Mouse (Mus musculus) hindlimb bud, embryonic 11.5 days (tissue): ENCODE data around the gene Decr2.
"Not testable (repeated sequence)": the region's sequence is repeated elsewhere in the genome, so short reads cannot be mapped to it uniquely, and the experiment has no call there.

Experiments
- DNase-seq: peaks from one replicate; pipeline ENCODE4 v3.0.0-alpha.2; 2012; ENCODE audit warnings: low read depth, low spot score; ENCODE audit errors: extremely low spot score

Decr2 gene

DNA sequence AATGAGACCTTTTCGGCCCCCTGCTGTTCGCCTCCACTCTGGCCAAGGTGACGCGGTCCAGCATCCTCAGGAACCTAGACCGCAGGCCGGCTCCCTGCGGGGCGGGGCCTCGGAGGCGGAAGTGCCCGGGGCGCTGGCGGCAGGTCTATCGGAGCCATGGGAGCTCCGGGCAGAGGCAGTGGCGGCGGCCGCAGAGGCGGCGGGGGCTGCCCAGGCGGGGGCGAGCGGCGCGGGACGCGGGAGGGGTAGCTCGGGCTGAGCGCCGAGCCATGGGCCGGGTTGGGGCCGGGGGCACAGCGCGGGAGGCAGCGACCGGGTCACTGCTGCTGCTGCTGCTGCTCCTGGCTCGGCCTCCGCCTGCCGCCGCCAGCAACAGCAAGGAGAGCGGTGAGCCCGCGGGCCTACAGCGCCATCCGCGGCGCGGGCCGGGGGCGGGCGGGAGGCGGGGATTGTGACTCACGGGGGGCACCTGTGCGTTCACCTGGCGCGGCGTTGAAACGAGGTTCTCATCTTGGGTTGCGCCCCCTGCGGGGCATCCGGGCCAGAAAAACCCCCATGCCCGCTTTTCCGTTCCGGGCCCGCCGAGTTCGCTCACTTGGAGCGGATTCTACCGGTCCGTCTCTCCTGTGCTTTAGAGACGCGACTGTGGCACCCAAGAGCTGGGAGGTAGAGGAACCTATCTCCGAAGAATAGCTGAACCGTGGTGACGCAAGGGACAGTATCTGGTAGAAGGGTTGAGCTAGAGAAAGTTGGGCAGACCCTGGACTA is 23.2 kb upstream of the Decr2 start, which contains the start of gene Tmem8:
Tmem8 (plus strand) TSS at position 119 of the 768 bp plus-strand sequence.
- no peak for DNase-seq

GRCm38 (mm10) chr17:26112751-26113150 is 22.6 kb upstream of the Decr2 start:
- DNase-seq, result no peak

GRCm38 (mm10) chr17:26111722-26112121 is 21.6 kb upstream of the Decr2 start:
- no peak for DNase-seq

- DNase-seq, result no peak
Observed at GRCm38 (mm10) chr17:26111024-26111423, 20.9 kb upstream of the Decr2 start.

DNA sequence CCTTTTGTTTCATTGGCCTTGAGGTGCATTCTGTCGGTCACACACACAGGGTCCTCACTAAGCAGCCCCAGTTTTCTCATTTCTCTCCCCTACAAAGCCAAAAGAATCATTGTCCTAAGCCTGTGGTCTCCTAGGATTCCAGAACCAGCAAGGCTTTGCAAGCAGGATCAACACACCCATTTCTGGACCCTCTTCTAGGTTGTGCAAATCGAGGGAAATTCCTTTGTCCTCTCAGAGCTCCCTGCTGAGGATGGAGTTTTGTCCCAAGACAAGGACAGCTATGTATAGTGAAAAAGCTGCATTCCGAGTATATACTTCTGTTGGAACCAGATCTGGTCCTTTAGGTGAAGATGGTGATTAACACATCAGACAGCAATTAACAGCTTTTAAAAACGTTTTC is 20.0 kb upstream of the Decr2 start:
- DNase-seq, result no peak

DNA sequence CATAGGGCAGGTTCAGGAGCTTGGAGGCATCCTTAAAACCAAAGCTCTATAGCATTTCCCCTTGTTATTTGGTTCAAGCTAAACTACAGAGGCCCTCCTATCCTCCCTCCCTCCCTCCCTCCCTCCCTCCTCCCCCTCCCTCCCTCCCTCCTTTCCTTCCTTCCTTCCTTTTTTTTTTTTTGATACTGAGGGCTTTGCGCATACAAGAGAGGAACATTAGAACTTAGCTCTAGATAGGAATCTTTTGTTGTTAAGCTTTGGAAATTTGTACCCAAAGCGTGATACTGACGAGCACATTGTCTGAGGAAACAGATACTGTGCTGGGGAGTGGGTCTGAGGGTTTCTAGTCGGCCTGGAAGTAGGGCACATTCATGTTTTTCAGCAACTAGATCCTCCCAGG is 15.5 kb upstream of the Decr2 start:
- DNase-seq, result no peak

DNA sequence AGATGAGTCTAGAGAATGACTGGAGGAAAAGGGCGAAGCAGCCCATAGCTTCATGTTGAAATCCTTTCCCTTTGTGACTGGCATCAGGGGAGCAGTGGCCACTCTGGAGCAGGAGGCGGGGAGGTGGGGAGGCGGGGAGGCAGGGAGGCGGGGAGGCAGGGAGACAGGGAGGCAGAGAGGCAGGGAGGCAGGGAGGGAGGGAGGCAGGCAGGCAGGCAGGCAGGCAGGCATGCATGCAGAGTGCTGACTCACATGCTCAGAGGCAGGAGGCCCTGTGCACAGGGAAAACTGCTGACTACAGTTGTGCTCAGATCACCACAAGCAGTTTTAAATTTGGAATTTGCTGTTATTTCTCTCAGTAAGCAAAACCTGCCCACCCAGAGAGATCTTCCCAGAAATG is 11.3 kb upstream of the Decr2 start:
- DNase-seq, result no peak

- DNase-seq, result no peak
Observed at GRCm38 (mm10) chr17:26100166-26100565, 10.0 kb upstream of the Decr2 start.

GRCm38 (mm10) chr17:26099316-26099715 is 9.2 kb upstream of the Decr2 start:
- not testable (repeated sequence) for DNase-seq

- DNase-seq, result no peak
Observed at GRCm38 (mm10) chr17:26098461-26098860, 8.3 kb upstream of the Decr2 start.

DNA sequence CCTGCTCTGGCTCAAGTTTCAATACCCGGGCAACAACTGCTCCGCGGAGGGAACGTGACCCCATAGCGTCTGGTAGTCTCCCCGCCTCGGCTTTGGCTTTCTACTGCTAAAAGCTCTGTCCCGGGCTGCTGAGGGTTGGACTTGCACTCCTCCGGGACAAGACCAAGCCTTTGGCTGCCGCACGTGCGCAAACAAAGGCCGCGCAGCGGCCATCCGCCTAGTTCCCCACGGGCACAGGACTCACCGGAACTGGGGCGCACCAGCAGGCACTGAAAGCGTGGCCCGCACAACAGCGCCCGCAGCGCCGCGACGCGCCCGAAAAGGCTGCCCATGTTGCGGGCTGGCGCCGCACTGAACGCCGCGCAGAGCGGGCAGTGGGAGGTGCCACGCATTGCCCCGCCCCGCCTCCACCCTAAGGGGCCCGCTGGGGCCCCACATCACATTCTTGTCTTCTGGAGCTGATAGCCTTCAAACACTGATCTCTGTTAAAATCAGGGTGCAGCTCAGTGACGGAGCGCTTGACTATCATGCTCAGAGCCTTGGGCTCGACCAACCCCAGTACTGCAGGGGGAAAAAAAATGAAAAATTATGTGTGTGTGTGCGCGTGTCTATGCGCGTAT is 5.1 kb upstream of the Decr2 start, which contains the start of gene Nme4:
Nme4 (minus strand) TSS at position 482 of the 620 bp plus-strand sequence.
- no peak for DNase-seq

DNA sequence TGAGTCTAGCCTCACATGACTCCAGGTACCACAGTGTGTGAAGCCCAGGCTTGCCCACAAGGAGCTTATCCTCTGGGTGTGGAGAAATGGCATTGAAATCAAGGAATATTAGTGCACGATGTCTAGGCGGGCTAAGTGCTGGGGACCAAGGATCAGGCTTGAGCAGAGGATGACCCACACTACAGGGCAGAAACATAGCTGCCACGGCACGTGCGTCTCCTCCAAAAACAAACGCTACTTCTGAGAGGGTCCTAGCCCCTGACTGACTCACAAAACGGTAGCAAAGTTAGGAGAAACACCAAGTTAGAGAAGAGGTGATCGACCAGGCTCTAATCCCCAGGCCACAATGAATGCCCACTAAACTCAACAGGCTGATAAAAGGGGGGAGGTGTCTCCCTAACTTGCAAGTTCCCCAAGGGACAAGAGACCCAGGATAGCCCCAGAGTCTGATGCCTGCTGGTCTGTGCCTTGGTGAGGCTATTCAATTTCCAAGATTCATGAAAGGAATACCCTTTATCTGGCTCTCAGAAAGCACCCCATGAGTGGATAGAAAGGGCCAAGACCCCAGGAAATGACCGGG is 4.5 kb upstream of the Decr2 start:
- no peak for DNase-seq

DNA sequence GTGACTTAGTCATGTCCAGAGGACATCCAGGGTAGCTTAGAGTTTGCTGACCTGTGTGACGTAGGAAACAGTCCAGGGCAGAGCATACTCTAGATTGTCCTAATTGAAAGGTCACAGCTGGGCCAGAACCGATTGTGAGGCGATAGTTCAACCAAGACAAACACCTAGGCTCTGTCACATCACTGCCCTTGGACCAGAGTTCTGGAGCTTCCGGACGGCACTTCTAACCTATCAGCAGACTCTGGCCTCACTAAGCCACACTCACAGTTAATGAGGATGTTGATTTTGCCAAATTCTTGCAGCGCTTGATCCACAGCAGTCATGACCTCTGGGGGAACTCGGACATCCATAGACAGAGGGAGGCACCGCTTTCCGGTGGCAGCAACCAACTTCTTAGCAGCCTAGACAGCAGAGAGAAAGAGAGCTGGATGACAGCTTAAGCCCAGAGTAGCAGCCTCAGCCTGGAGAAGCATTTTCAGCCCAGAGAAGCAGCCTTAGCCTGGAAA is 3.0 kb downstream of the Decr2 start:
- DNase-seq, result no peak

- DNase-seq, result no peak
Observed at GRCm38 (mm10) chr17:26080867-26081266, 9.3 kb downstream of the Decr2 start.

DNA sequence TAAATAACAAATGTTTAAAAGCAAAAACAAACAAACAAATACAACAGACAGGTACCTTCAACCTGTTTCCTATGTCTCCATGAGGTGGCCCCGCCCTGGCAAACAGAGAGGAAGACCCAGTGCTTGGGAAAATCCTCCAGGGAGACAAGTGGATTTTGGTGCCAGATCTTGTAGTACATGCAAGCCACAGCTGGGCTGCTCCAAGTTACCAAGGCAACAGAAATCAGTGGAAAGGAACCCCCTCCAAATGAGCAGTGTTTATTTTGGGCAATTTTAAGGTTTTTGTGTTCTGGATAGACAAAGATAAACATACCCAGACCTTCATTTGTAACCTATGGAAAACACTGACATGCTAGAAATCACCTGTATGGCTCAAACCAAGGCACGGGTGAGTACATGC is 11.3 kb downstream of the Decr2 start:
- no peak for DNase-seq

DNA sequence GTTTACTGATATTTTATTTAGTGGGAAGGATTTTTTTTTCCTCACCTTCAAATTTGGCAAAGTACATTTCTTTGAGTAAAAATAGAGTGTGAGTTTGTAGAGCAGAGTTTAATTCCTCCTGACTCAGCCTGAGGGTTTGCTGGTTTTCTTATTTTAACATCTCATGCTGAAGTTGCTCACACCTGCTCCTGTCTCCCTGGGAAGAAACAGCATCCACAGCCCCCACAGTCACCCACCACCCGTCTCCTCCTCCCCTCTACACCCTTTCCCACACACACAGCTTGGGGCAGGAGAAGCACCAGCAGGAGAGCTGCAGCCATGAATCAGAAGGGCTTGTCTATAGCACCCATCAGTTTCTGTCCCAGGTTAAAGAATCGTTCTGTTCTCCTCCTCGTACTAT is 14.9 kb downstream of the Decr2 start:
- no peak for DNase-seq

- DNase-seq, result no peak
Observed at GRCm38 (mm10) chr17:26070136-26070535, 20.0 kb downstream of the Decr2 start.

GRCm38 (mm10) chr17:26068831-26069739 is 21.1 kb downstream of the Decr2 start, which contains the start of gene Rab11fip3:
TSS of gene Rab11fip3 (minus strand) at chr17:26069555.
- DNase-seq, result peak; percentile 84

DNA sequence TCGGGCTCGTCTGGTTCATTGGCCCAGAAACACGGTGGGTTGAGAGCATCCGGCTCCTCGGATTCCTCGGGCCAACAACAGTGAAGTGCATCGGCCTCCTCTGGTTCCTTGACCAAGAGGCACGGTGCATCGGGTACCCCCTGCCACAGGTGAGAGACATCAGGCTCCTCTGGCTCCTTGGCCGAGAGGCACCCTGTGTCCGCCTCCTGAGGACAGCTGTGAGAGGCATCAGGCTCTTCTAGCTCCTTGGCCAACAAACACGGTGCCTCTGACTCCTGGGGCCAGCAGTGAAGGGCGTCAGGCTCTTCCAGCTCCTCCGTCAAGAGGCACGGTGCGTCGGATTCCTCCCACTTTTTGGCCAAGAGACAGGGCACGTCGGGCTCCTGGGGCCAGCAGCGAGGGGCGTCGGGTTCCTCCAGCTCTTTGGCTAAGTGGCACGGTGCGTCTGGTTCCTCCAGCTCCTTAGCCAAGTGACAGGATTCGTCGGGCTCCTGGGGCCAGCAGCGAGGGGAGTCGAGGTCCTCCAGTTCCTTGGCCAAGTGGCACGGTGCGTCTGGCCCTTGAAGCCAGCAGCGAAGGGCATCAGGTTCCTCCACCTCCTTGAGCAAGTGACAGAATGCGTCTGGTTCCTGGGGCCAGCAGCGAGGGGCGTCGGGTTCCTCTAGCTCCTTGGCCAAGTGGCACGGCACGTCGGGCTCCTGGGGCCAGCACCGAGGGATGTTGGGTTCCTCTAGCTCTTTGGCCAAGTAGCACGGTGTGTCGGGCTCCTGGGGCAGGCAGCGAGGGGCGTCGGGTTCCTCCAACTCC is 21.9 kb downstream of the Decr2 start:
- no peak for DNase-seq

- DNase-seq, result no peak
Observed at GRCm38 (mm10) chr17:26066488-26067020, 23.6 kb downstream of the Decr2 start.
